Mouse (Mus musculus) hindbrain, embryonic 13.5 days (tissue): ENCODE measurements around the gene Brd4. TPM values are rescaled to one million over a fixed set of nuclear protein-coding genes. Genes with fewer than 3 reads are reported as not detected.
"Not testable (repeated sequence)": the region's sequence is repeated elsewhere in the genome, so short reads cannot be mapped to it uniquely, and the experiment has no call there.

Experiments
- ATAC-seq: fragments of 200-750 bp; cut with Nextera tagmentation; 2 replicates; pipeline ENCODE4 v1.8.0; 2017; ENCODE audit warnings: moderate TSS enrichment; ENCODE audit not compliant: low FRiP score
- H3K27ac ChIP-seq: fragments of 300-500 bp; sonication (generic); 2 replicates; pipeline ENCODE4 v1.5.1; 2015; ENCODE audit warnings: inconsistent platforms, mild to moderate bottlenecking, moderate library complexity
- H3K27me3 ChIP-seq: fragments of 300-500 bp; sonication (generic); 2 replicates; pipeline ENCODE4 v1.6.1; 2015; ENCODE audit warnings: mild to moderate bottlenecking, inconsistent platforms
- H3K36me3 ChIP-seq: fragments of 300-500 bp; sonication (generic); 2 replicates; pipeline ENCODE4 v1.6.1; 2015; ENCODE audit warnings: mild to moderate bottlenecking, inconsistent platforms
- H3K4me1 ChIP-seq: fragments of 300-500 bp; sonication (generic); replicated peaks from 2 replicates; pipeline ENCODE4 v1.6.1; 2015; ENCODE audit warnings: inconsistent platforms
- H3K4me2 ChIP-seq: fragments of 300-500 bp; sonication (generic); 2 replicates; pipeline ENCODE4 v1.6.1; 2015; ENCODE audit warnings: inconsistent platforms, mild to moderate bottlenecking, moderate library complexity
- H3K4me3 ChIP-seq: fragments of 300-500 bp; sonication (generic); 2 replicates; pipeline ENCODE4 v1.5.1; 2015; ENCODE audit warnings: mild to moderate bottlenecking, inconsistent platforms
- H3K9ac ChIP-seq: fragments of 300-500 bp; sonication (generic); 2 replicates; pipeline ENCODE4 v1.6.1; 2015; ENCODE audit warnings: mild to moderate bottlenecking, inconsistent platforms
- H3K9me3 ChIP-seq: fragments of 300-500 bp; sonication (generic); 2 replicates; pipeline ENCODE4 v1.6.1; 2016; ENCODE audit warnings: inconsistent platforms
- WGBS: fragments of 180-500 bp; shearing (Covaris S2); methylation state at CpG from one replicate; pipeline ENCODE4 v1.1.7; 2015; 5-methylcytosine and 5-hydroxymethylcytosine counted together
- polyA plus RNA-seq: library from polyadenylated mRNA; unstranded; fragments of >200 nt; fragmentation: Nextera tagmentation; extraction: Ambion mirVana; gene quantifications from 2 replicates; pipeline ENCODE4 v1.2.1, GENCODE M21; 2015

Brd4 gene
- polyA plus RNA-seq, 1 experiment from 2014 or later: 83.9 TPM

DNA sequence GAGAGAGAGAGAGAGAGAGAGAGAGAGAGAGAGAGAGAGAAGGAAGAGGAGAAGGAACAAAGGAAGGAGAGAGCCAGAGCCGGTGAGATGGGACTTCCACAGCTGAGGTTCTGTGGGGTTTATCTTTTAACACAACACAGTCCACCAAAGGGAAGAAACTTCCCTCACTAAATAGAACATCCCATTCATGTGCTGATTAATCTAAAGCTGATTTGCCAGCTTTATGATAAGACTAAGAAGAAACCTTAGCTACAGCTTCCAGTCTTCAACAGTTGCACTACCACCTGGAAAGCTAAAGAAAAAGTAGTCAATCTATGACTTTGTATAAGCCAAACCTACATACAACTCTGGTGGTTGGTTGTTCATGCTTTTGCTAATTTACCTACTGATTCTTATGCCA lies 36.3 kb downstream of the Brd4 start:
- Histone ChIP-seq H3K4me3 (no peak overlapping the region), H3K27ac (no peak overlapping the region), H3K4me2 (no peak overlapping the region), H3K9me3 (no peaks in the 10 kb centered on the region), H3K9ac (no peak overlapping the region), H3K4me1 (0 out of 2 replicates have a peak, but pooled peaks cover 4% of the 10 kb centered on the region), H3K27me3 (no peaks in the 10 kb centered on the region), H3K36me3 (peaks cover 3% of the 10 kb centered on the region; the same call in 1 of the 2 replicates)
- WGBS: 100% methylated on average over 1 of the region's 1 CpGs
- ATAC-seq: no peak

- Histone ChIP-seq H3K9ac (no peak overlapping the region), H3K36me3 (peaks cover 3% of the 10 kb centered on the region; the same call in 1 of the 2 replicates), H3K4me3 (no peak overlapping the region), H3K9me3 (no peaks in the 10 kb centered on the region), H3K4me2 (no peak overlapping the region), H3K27me3 (no peaks in the 10 kb centered on the region), H3K4me1 (0 out of 2 replicates have a peak, but pooled peaks cover 4% of the 10 kb centered on the region), H3K27ac (no peak overlapping the region)
- 100% methylated on average over 1 of the region's 1 CpGs for WGBS
- ATAC-seq: no peak
Measured at GRCm38 (mm10) chr17:32247616-32248015, 36.9 kb downstream of the Brd4 start.

- ATAC-seq: no peak
- Histone ChIP-seq H3K4me3 (no peak overlapping the region), H3K9ac (no peak overlapping the region), H3K4me1 (0 out of 2 replicates have a peak, but pooled peaks cover 4% of the 10 kb centered on the region), H3K36me3 (peaks cover 4% of the 10 kb centered on the region), H3K4me2 (no peak overlapping the region), H3K9me3 (no peaks in the 10 kb centered on the region), H3K27ac (no peak overlapping the region), H3K27me3 (no peaks in the 10 kb centered on the region)
- 81% methylated on average over 5 of the region's 5 CpGs for whole genome bisulfite sequencing
Measured at GRCm38 (mm10) chr17:32246117-32246516, 38.4 kb downstream of the Brd4 start.

GRCm38 (mm10) chr17:32240881-32241531 lies 43.5 kb downstream of the Brd4 start:
- ATAC-seq: no peak
- Histone ChIP-seq H3K36me3 (peaks cover 9% of the 10 kb centered on the region), H3K4me3 (no peak overlapping the region), H3K9ac (no peak overlapping the region), H3K4me2 (no peak overlapping the region), H3K9me3 (no peaks in the 10 kb centered on the region), H3K27ac (no peak overlapping the region), H3K4me1 (peaks cover 10% of the 10 kb centered on the region), H3K27me3 (no peaks in the 10 kb centered on the region)
- WGBS: 95% methylated on average over 2 of the region's 2 CpGs

- peaks cover 20% of the 10 kb centered on the region for H3K4me1 ChIP-seq
- no peak overlapping the region for H3K4me3 ChIP-seq
- no peak for ATAC-seq
- H3K9me3 ChIP-seq: no peaks in the 10 kb centered on the region
- 78% methylated on average over 1 of the region's 1 CpGs for WGBS
- no peaks in the 10 kb centered on the region for H3K27me3 ChIP-seq
- H3K36me3 ChIP-seq: peaks cover 9% of the 10 kb centered on the region
- H3K4me2 ChIP-seq: no peak overlapping the region
- no peak overlapping the region for H3K27ac ChIP-seq
- no peak overlapping the region for H3K9ac ChIP-seq
Measured at GRCm38 (mm10) chr17:32238589-32238988, 45.9 kb downstream of the Brd4 start.

GRCm38 (mm10) chr17:32235534-32236191 lies 48.9 kb downstream of the Brd4 start:
- WGBS: 65% methylated on average over 5 of the region's 5 CpGs
- Histone ChIP-seq H3K9me3 (no peaks in the 10 kb centered on the region), H3K4me3 (no peak overlapping the region), H3K27ac (peak overlapping the region; percentile 70), H3K4me1 (peaks cover 20% of the 10 kb centered on the region), H3K36me3 (peaks cover 5% of the 10 kb centered on the region), H3K9ac (no peak overlapping the region), H3K27me3 (no peaks in the 10 kb centered on the region), H3K4me2 (no peak overlapping the region)
- ATAC-seq: peak; percentile 57; the same call in 1 of the 2 replicates

GRCm38 (mm10) chr17:32233174-32233573 lies 51.3 kb downstream of the Brd4 start:
- Histone ChIP-seq H3K36me3 (peaks cover 19% of the 10 kb centered on the region), H3K4me2 (no peak overlapping the region), H3K4me3 (no peak overlapping the region), H3K9ac (no peak overlapping the region), H3K9me3 (no peaks in the 10 kb centered on the region), H3K27me3 (no peaks in the 10 kb centered on the region), H3K27ac (no peak overlapping the region), H3K4me1 (peaks cover 20% of the 10 kb centered on the region)
- no peak for ATAC-seq

DNA sequence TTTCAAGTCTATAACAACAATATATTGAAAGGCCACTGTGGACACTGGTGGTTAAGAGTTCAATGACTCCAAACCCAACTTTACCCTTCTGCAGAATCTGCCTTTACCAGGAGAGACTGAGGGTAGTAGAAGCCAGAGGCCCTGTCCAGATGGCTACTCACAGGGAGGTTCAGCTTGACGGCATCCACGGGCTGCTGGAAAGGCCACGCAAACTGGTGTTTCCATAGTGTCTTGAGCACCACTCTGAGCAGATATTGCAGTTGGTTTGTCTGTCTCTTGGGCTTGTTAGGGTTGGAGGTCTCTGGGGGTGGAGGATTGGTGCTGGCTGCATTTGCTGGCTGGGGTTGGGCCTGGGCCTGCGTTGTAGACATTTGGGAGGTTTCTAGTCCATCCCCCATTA lies 55.3 kb downstream of the Brd4 start:
- no peak overlapping the region for H3K4me3 ChIP-seq
- H3K4me2 ChIP-seq: no peak overlapping the region
- H3K9ac ChIP-seq: no peak overlapping the region
- 98% methylated on average over 4 of the region's 4 CpGs for WGBS
- no peak overlapping the region for H3K27ac ChIP-seq
- H3K27me3 ChIP-seq: no peaks in the 10 kb centered on the region
- H3K9me3 ChIP-seq: no peaks in the 10 kb centered on the region
- peaks cover 1% of the 10 kb centered on the region; the same call in 1 of the 2 replicates for H3K4me1 ChIP-seq
- no peak for ATAC-seq
- peaks cover 51% of the 10 kb centered on the region for H3K36me3 ChIP-seq

DNA sequence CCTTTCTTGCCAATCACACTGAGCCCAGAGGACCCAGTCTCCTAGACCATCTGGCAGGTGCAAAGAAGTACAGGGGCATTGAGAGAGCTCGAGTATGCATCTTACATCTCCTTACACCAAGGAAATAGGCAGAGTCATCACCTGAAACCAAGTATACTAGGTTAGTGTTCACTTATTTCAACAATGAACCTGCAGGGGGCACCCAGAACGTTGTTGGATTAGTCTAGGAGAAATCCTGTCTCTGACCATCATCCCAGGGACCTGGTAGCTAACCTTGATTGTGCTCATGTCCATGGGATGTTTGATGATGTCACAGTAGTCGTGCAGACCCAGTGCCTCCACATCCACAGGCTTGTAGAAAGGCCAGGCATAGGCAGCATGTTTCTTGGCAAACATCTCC lies 63.6 kb downstream of the Brd4 start:
- H3K27me3 ChIP-seq: no peaks in the 10 kb centered on the region
- H3K4me1 ChIP-seq: 0 out of 2 replicates have a peak, but pooled peaks cover 4% of the 10 kb centered on the region
- H3K36me3 ChIP-seq: peaks cover 85% of the 10 kb centered on the region
- H3K4me3 ChIP-seq: no peak overlapping the region
- H3K27ac ChIP-seq: no peak overlapping the region
- ATAC-seq: no peak
- no peaks in the 10 kb centered on the region for H3K9me3 ChIP-seq
- H3K4me2 ChIP-seq: no peak overlapping the region
- WGBS: 77% methylated on average over 3 of the region's 3 CpGs
- no peak overlapping the region for H3K9ac ChIP-seq

DNA sequence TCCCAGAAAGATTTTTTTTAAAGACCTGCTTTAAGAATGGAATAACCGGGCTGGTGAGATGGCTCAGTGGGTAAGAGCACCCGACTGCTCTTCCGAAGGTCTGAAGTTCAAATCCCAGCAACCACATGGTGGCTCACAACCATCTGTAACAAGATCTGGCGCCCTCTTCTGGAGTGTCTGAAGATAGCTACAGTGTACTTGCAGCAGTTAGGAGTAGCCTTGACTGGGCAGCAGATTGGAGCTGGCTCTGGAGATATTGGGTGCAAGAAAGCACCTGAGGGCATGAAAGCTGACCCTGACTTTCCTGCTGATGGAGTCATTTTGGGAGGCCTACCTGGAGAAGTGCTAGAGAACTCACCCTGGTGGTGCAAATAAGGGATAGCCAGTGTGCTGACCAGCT lies 68.9 kb downstream of the Brd4 start:
- H3K27ac ChIP-seq, H3K4me1 ChIP-seq, ATAC-seq: not testable (repeated sequence)

DNA sequence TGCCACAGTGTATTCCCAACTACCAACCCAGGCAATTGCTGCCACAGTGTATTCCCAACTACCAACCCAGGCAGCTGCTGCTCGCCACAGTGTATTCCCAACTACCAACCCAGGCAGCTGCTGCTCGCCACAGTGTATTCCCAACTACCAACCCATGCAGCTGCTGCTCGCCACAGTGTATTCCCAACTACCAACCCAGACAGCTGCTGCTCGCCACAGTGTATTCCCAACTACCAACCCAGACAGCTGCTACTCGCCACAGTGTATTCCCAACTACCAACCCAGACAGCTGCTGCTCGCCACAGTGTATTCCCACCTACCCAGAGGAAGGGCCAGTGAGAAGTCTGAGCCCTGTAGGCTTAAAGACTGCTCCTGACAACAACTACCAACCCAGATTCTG lies 73.0 kb downstream of the Brd4 start:
- Histone ChIP-seq H3K36me3 (peaks cover 95% of the 10 kb centered on the region), H3K4me1 (0 out of 2 replicates have a peak, but pooled peaks cover 19% of the 10 kb centered on the region)
- H3K27ac ChIP-seq, H3K4me2 ChIP-seq, H3K9ac ChIP-seq, H3K4me3 ChIP-seq, ATAC-seq, H3K27me3 ChIP-seq, H3K9me3 ChIP-seq: not testable (repeated sequence)
- 91% methylated on average over 6 of the region's 6 CpGs for WGBS

More for the DNA sequence above, 68.9 kb downstream of the Brd4 start:
- not testable (repeated sequence) for H3K4me3 ChIP-seq, H3K4me2 ChIP-seq, H3K9me3 ChIP-seq, H3K27me3 ChIP-seq, H3K9ac ChIP-seq
- WGBS: 73% methylated on average over 4 of the region's 4 CpGs
- H3K36me3 ChIP-seq: peaks cover 85% of the 10 kb centered on the region

GRCm38 (mm10) chr17:32209752-32210151 lies 74.8 kb downstream of the Brd4 start:
- peak; percentile 73 for ATAC-seq
- peak overlapping the region; percentile 40; the same call in 1 of the 2 replicates for H3K27ac ChIP-seq

More at GRCm38 (mm10) chr17:32209752-32210151, 74.8 kb downstream of the Brd4 start:
- Histone ChIP-seq H3K36me3 (peaks cover 95% of the 10 kb centered on the region), H3K9me3 (no peaks in the 10 kb centered on the region), H3K4me2 (no peak overlapping the region), H3K27me3 (no peaks in the 10 kb centered on the region), H3K4me1 (0 out of 2 replicates have a peak, but pooled peaks cover 19% of the 10 kb centered on the region), H3K9ac (no peak overlapping the region; the same call in 1 of the 2 replicates), H3K4me3 (no peak overlapping the region)
- WGBS: 30% methylated on average over 3 of the region's 3 CpGs
